Comparison of ENCODE assay signal across 16 mouse cellular contexts in genomic region chr2:101107183-101107872, GRCm38 (mm10).
DNase-seq lines count a peak whose midpoint lies in the region; ATAC-seq and TF ChIP-seq lines count a peak whose summit lies in the region.
"Had no signal": no experiment of that assay in that cellular context is flagged by ENCODE, and none has a peak within 500 bp of the region (broad histone marks: within the 10 kb centered on the region; RNA-seq: fewer than 3 reads in every experiment).

No protein-coding gene starts in this region.

- ATAC-seq in limb, embryonic 14.5 days (ENCODE audit: low FRiP score, low read depth), result no peak
- ATAC-seq in forebrain, embryonic 12.5 days (ENCODE audit: low FRiP score), result peak; percentile 63; the same call in 1 of the 2 replicates
- ATAC-seq in midbrain, embryonic 16.5 days, result peak; percentile 36; the same call in 1 of the 2 replicates
- ATAC-seq: intestine, embryonic 16.5 days; Patski had no signal

- H3K4me2 ChIP-seq in limb, embryonic 14.5 days (replicated peaks; ENCODE audit: low read depth, low read length, severe bottlenecking), result no peak overlapping the region
- no peak overlapping the region for H3K4me2 ChIP-seq in forebrain, embryonic 12.5 days
- H3K4me2 ChIP-seq in midbrain, embryonic 16.5 days (ENCODE audit: low read length), result no peak overlapping the region
- H3K4me2 ChIP-seq: heart, embryonic 13.5 days; liver, embryonic 11.5 days had no signal

- no peak overlapping the region for H3K9ac ChIP-seq in limb, embryonic 14.5 days (ENCODE audit: low read depth, low read length, severe bottlenecking)
- H3K9ac ChIP-seq in forebrain, embryonic 12.5 days, result no peak overlapping the region
- H3K9ac ChIP-seq in midbrain, embryonic 16.5 days (ENCODE audit: low read depth, low read length), result no peak overlapping the region
- H3K9ac ChIP-seq in heart, adult 2 months (ENCODE audit: low read depth, low read length), result no peak overlapping the region
- H3K9ac ChIP-seq: heart, embryonic 13.5 days had no signal

- 67% methylated on average over 1 of the region's 1 CpGs for WGBS in limb, embryonic 14.5 days
- 89% methylated on average over 1 of the region's 1 CpGs for WGBS in limb, embryonic 10.5 days
- WGBS in forebrain, embryonic 12.5 days, result 15% methylated on average over 1 of the region's 1 CpGs
- WGBS in midbrain, embryonic 16.5 days, result 30% methylated on average over 1 of the region's 1 CpGs
- 41% methylated on average over 1 of the region's 1 CpGs for WGBS in heart, adult 2 months

- H3K27ac ChIP-seq in gastrocnemius, adult 2 months, result no peak overlapping the region
- H3K27ac ChIP-seq in limb, embryonic 14.5 days (replicated peaks; ENCODE audit: low read depth, low read length), result no peak overlapping the region
- H3K27ac ChIP-seq in limb, embryonic 10.5 days, result no peak overlapping the region
- no peak overlapping the region for H3K27ac ChIP-seq in forebrain, embryonic 12.5 days
- H3K27ac ChIP-seq in midbrain, embryonic 16.5 days (ENCODE audit: low read length), result no peak overlapping the region
- no peak overlapping the region for H3K27ac ChIP-seq in heart, adult 2 months
- H3K27ac ChIP-seq: heart, embryonic 13.5 days had no signal

- H3K4me3 ChIP-seq in gastrocnemius, adult 2 months, result no peak overlapping the region
- H3K4me3 ChIP-seq in limb, embryonic 14.5 days (replicated peaks; ENCODE audit: low read length), result no peak overlapping the region
- no peak overlapping the region for H3K4me3 ChIP-seq in limb, embryonic 10.5 days
- H3K4me3 ChIP-seq in forebrain, embryonic 12.5 days (replicated peaks), result no peak overlapping the region
- no peak overlapping the region for H3K4me3 ChIP-seq in midbrain, embryonic 16.5 days (ENCODE audit: low read depth, low read length)
- H3K4me3 ChIP-seq in heart, adult 2 months, result no peak overlapping the region
- H3K4me3 ChIP-seq: heart, embryonic 13.5 days; myocyte had no signal

- intact Hi-C loops in gastrocnemius, adult 2 months (cut with DNase I), result no loop called here
- intact Hi-C loops in heart, adult 2 months (cut with DNase I), result no loop called here

- TF ChIP-seq POLR2A in limb, embryonic 14.5 days (IDR thresholded peaks at IDR 0.05; ENCODE audit: borderline replicate concordance, extremely low read depth, insufficient read depth, insufficient read length), result no peak
- no peak for TF ChIP-seq POLR2A in heart, adult 2 months (IDR thresholded peaks at IDR 0.05; ENCODE audit: insufficient read depth, low read depth, low read length)

- H3K36me3 ChIP-seq in limb, embryonic 14.5 days (ENCODE audit: control insufficient read depth, insufficient read depth, low read length), result no peaks in the 10 kb centered on the region
- no peaks in the 10 kb centered on the region for H3K36me3 ChIP-seq in limb, embryonic 10.5 days
- no peaks in the 10 kb centered on the region for H3K36me3 ChIP-seq in forebrain, embryonic 12.5 days (replicated peaks)
- no peaks in the 10 kb centered on the region for H3K36me3 ChIP-seq in midbrain, embryonic 16.5 days (ENCODE audit: control insufficient read depth, insufficient read depth, low read length)
- no peaks in the 10 kb centered on the region for H3K36me3 ChIP-seq in heart, adult 2 months (ENCODE audit: control insufficient read depth, insufficient read depth, low read length)
- H3K36me3 ChIP-seq: heart, embryonic 13.5 days had no signal

- no peak for TF ChIP-seq EP300 in heart, adult 2 months (IDR thresholded peaks at IDR 0.05; ENCODE audit: insufficient read depth, low read depth, low read length)

- H3K9me3 ChIP-seq in limb, embryonic 14.5 days (ENCODE audit: control insufficient read depth, low read length), result no peaks in the 10 kb centered on the region
- H3K9me3 ChIP-seq in limb, embryonic 10.5 days (replicated peaks), result no peaks in the 10 kb centered on the region
- no peaks in the 10 kb centered on the region for H3K9me3 ChIP-seq in forebrain, embryonic 12.5 days
- no peaks in the 10 kb centered on the region for H3K9me3 ChIP-seq in midbrain, embryonic 16.5 days (replicated peaks; ENCODE audit: control insufficient read depth, low read length, poor library complexity, severe bottlenecking)
- H3K9me3 ChIP-seq: heart, embryonic 13.5 days had no signal

- no peaks in the 10 kb centered on the region for H3K4me1 ChIP-seq in limb, embryonic 14.5 days (ENCODE audit: control insufficient read depth, insufficient read depth, low read length)
- no peaks in the 10 kb centered on the region for H3K4me1 ChIP-seq in limb, embryonic 10.5 days
- no peaks in the 10 kb centered on the region for H3K4me1 ChIP-seq in forebrain, embryonic 12.5 days
- H3K4me1 ChIP-seq in midbrain, embryonic 16.5 days (ENCODE audit: control insufficient read depth, insufficient read depth, low read length), result no peaks in the 10 kb centered on the region
- H3K4me1 ChIP-seq in heart, adult 2 months (ENCODE audit: control insufficient read depth, insufficient read depth, low read length), result no peaks in the 10 kb centered on the region
- H3K4me1 ChIP-seq: heart, embryonic 13.5 days had no signal

- peak; percentile 22 for DNase-seq in gastrocnemius, adult 2 months
- no peak for DNase-seq in gastrocnemius, adult 18-20 months (ENCODE audit: low spot score)
- DNase-seq in limb, embryonic 14.5 days (ENCODE audit: low spot score), result peak; percentile 38
- no peak for DNase-seq in limb, embryonic 10.5 days (ENCODE audit: low spot score)
- DNase-seq in spleen, adult 12 weeks (ENCODE audit: low spot score), result no peak
- no peak for DNase-seq in heart, adult 2 months
- DNase-seq: adrenal gland, postnatal 10 days; lung, postnatal 14 days; thymus, postnatal 4 days had no signal

- no peak for TF ChIP-seq CTCF in gastrocnemius, adult 2 months (IDR thresholded peaks at IDR 0.05)
- no peak for TF ChIP-seq CTCF in heart, adult 2 months (IDR thresholded peaks at IDR 0.05)

- no peaks in the 10 kb centered on the region for H3K79me2 ChIP-seq in heart, adult 2 months (replicated peaks; ENCODE audit: control insufficient read depth, insufficient read depth, low read length)

- H3K27me3 ChIP-seq in limb, embryonic 14.5 days (ENCODE audit: control insufficient read depth, insufficient read depth, low read length), result no peaks in the 10 kb centered on the region
- no peaks in the 10 kb centered on the region for H3K27me3 ChIP-seq in limb, embryonic 10.5 days (ENCODE audit: low read depth, poor library complexity, severe bottlenecking)
- H3K27me3 ChIP-seq in forebrain, embryonic 12.5 days, result peaks cover 3% of the 10 kb centered on the region; the same call in 1 of the 2 replicates
- no peaks in the 10 kb centered on the region for H3K27me3 ChIP-seq in midbrain, embryonic 16.5 days (ENCODE audit: control insufficient read depth, insufficient read depth, low read depth, low read length)
- no peaks in the 10 kb centered on the region for H3K27me3 ChIP-seq in heart, adult 2 months (ENCODE audit: control insufficient read depth, insufficient read depth, low read length)
- H3K27me3 ChIP-seq: heart, embryonic 13.5 days; Patski had no signal

Comparison
In these comparisons a context has a peak if more than half of its experiments do, and no peak if none do; other contexts are left out.
1. DNase-seq: peak in gastrocnemius, adult 2 months (single experiment) and limb, embryonic 14.5 days (single experiment); none in gastrocnemius, adult 18-20 months (single experiment), limb, embryonic 10.5 days (single experiment), spleen, adult 12 weeks (single experiment) and heart, adult 2 months (0 of 2).